Mouse (Mus musculus) lung, adult 2 months (tissue): ENCODE measurements at regions not wholly inside any gene's neighbourhood (a gene's known extent, or its start where the extent isn't known, plus 50 kb on each side); places are given as distances from the start of the nearest gene placed in this dataset.

Source experiments
- CTCF ChIP-seq: fragments of 200-500 bp; IDR thresholded peaks from 2 replicates; pipeline ENCODE4 v1.5.1; 2011; ENCODE audit warnings: mild to moderate bottlenecking, low read length, control low read depth; ENCODE audit not compliant: insufficient read depth
- POLR2A ChIP-seq: fragments of 200-500 bp; IDR thresholded peaks from 2 replicates; pipeline ENCODE4 v1.6.1; 2011; ENCODE audit warnings: low read depth, mild to moderate bottlenecking, control low read depth, low read length, borderline replicate concordance; ENCODE audit errors: extremely low read depth

DNA sequence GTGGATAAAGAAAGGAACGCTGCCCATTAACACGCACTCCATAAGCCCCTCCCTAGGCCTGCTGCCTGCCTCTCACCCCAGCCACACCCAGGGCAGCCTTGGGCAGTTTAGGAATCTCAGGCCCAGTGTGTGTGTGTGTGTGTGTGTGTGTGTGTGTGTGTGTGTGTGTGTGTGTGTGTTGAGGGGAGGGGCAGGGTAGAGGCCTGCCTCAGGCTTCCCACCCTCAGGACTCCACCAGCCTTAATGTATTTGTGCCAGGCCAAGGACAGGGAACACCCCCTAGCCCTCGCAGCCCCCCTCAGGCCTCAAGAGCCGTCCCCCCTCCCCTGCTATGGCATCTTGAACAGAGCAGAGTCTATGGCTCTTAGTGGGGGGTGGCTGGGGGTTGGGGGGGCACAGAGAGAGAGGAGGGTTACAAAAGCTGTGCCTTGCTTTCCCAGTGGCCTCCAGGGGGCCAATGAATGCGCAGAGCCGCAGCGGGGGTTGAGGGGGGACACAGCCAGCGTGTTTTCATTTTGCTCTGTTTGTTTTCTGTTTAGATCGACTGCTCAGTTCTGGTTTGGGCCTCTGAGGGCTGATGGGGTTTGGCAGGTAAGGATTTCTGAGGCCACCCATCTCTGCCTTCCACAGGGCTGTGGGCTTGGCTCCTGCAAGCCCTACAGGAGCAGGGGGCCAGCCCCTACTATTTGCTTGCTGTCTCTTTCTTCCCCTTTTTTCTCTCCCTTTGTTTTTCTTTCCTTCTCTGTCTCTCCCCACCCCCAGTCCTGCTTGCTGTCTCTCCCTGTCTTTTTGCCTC lies 131.8 kb downstream of the Pja1 start:
- TF ChIP-seq CTCF (no peak), POLR2A (no peak)
